Mouse (Mus musculus) effector memory CD4-positive, alpha-beta T cell, adult 5 months (primary cell): Measurements from ENCODE around the gene Qpctl. TPM values are rescaled to one million over a fixed set of nuclear protein-coding genes. Genes with fewer than 3 reads are reported as not detected.

ENCODE experiments used
- polyA plus RNA-seq: library from polyadenylated mRNA; unstranded; fragments of 100-300 nt; shearing (Covaris generic); gene quantifications from one replicate; pipeline ENCODE4 v1.2.1, GENCODE M21; 2017

Gene Qpctl
- polyA plus RNA-seq = 12.8 TPM

DNA sequence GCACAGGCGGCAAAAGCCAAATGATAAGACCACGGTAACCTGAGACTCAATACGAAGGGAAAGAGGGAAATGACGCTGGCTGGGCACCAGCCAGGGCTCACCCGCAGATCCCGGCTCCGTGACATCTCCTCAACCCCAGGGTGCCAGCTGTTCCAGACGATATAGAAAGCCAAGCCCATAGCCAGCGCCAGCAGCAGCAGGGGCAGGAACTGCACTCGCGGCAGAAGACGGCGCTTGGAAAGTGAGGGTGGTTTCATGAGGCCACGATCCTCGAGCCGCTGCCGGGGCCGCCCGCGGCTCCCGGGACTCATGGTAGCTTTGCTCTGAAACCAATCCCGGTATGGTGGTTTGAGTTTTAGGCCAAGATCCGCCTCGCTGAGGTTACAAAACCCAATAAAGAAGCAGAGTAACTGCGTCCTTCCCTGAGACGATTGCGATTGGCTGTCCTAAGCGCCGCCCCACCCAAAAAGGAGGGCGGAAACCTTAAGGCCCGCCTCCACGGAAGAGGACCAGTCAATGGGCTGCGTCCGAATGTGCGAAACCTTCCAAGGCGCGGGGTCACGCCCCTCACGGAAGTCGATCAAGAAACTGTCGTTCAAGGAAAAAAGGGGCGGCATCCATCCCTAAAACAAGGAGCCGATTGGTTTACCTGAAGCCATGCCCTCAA is at the start of gene Qpctl:
TSS of gene Qpctl (minus strand) at position 417 of the 667 bp plus-strand sequence.

GRCm38 (mm10) chr7:19175708-19176515 is 26.8 kb upstream of the Qpctl start, which contains the start of gene Eml2:
TSS of gene Eml2 (plus strand) at chr7:19176421.

DNA sequence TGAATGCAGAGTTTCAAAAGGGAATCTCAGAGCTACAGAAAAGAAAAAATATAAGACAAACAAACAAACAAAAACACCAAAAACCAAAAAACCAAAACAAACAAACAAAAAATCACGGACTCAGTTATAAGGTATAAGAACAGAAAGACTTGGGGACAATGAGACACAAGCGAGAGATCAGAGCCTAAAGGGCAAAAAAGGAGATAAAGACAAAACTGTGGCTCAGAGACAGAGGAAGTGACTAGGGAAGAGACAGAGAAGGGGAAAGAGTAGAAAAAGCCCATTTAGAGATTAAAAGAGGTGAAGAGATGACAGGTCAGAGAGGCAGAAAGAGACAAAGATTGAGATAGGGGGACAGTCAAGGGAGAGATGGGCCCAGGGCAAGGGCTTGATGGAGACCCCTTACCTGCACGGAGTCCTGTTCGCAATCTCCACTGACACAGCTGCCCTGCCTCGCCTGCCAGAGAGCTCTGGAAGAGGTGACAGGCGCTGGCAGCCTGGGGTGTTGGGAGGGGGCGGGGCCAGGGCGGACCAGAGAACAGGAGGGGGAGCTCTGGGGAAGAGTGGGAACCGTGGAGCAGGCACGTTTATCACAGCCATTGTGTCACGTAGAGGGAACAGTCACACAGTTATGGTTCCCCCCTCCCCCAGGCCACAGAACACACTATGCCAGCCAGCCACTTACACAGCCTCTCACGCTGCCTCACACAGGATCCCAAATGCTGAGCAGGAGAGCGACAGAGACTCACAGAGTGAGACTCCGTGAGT is 16.7 kb upstream of the Qpctl start, which contains the start of gene Gipr:
TSS of gene Gipr (minus strand) at position 472 of the 768 bp plus-strand sequence.

GRCm38 (mm10) chr7:19149626-19150025 is 535 bp upstream of the Qpctl start, which contains the start of gene Snrpd2:
TSS of gene Snrpd2 (plus strand) at chr7:19149722.

DNA sequence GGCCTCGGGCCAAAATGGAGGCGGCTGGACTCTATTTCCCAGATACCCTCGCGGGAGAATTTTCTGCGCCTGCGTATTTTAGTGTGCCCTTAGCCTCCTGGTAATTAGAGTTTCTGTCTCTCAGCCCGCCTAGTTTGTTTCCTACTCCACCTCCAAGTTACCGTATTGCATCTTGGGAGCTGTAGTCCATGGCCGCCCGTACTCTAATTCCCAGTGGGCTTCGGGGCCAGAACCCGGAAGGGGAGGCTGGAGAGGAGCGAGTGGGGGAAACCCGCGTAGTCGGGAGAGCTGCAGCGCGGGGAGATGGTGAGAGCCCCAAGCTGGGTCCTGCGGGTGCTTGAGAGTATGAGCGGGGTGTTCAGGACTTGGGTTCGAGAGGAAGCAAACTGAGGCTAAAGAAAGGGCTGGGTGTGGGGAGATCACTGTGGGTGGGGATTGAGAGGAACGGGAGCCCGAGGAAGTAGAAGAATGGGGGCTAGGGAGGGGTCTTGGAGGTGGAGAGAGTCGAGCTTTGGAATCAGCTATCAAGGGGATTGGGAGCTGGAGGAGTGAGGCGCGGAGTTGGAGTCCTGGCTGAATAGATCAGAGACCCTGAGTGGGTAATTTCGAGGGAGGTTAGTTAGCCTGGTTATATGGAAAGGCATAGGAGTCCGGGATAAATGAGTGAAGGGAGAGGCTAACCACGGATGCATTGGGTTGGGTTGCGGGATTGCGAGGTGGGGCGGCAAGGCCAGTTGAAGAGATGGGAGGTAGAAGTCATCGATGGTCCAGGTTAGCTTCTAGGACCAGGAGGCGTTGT is 29.3 kb downstream of the Qpctl start, which contains the start of gene Fbxo46:
TSS of gene Fbxo46 (plus strand) at position 229 of the 799 bp plus-strand sequence.

GRCm38 (mm10) chr7:19118028-19118771 is 30.9 kb downstream of the Qpctl start, which contains the start of gene Gm4969:
TSS of gene Gm4969 (minus strand) at chr7:19118368.

GRCm38 (mm10) chr7:19094471-19094825 is 54.6 kb downstream of the Qpctl start, which contains the start of gene Six5:
TSS of gene Six5 (plus strand) at chr7:19094594.

Other genes with a start within 250 kb of the Qpctl start
- gene Ccdc61, start 238.9 kb downstream of the Qpctl start, polyA plus RNA-seq = 17.8 TPM
- not detected for gene Nova2, start 223.4 kb downstream of the Qpctl start, polyA plus RNA-seq
- not detected for gene Nanos2, start 161.9 kb downstream of the Qpctl start, polyA plus RNA-seq
- 5.4 TPM for gene Mypop, start 158.0 kb downstream of the Qpctl start, polyA plus RNA-seq
- 32.4 TPM for gene Irf2bp1, start 145.2 kb downstream of the Qpctl start, polyA plus RNA-seq
- not detected for gene Foxa3, start 125.8 kb downstream of the Qpctl start, polyA plus RNA-seq
- 19.8 TPM for gene Sympk, start 124.9 kb downstream of the Qpctl start, polyA plus RNA-seq
- not detected for gene Rsph6a, start 94.6 kb downstream of the Qpctl start, polyA plus RNA-seq
- gene Dmwd, start 73.1 kb downstream of the Qpctl start, polyA plus RNA-seq = 0.61 TPM
- 0.69 TPM for gene Dmpk, start 65.4 kb downstream of the Qpctl start, polyA plus RNA-seq
- gene Six5, start 54.7 kb downstream of the Qpctl start, polyA plus RNA-seq = 0.20 TPM
- gene Gm4969, start 30.9 kb downstream of the Qpctl start, polyA plus RNA-seq = not detected
- 11.3 TPM for gene Fbxo46, start 29.4 kb downstream of the Qpctl start, polyA plus RNA-seq
- gene Snrpd2, start 431 bp upstream of the Qpctl start, polyA plus RNA-seq = 30.8 TPM
- gene Gipr, start 16.8 kb upstream of the Qpctl start, polyA plus RNA-seq = not detected
- 16.7 TPM for gene Eml2, start 27.1 kb upstream of the Qpctl start, polyA plus RNA-seq
- 0.12 TPM for gene Gpr4, start 63.2 kb upstream of the Qpctl start, polyA plus RNA-seq
- 95.5 TPM for gene Opa3, start 79.0 kb upstream of the Qpctl start, polyA plus RNA-seq
- 224 TPM for gene Vasp, start 122.5 kb upstream of the Qpctl start, polyA plus RNA-seq
- gene Ppm1n, start 130.8 kb upstream of the Qpctl start, polyA plus RNA-seq = 0.97 TPM
- 0.14 TPM for gene Rtn2, start 133.3 kb upstream of the Qpctl start, polyA plus RNA-seq
- gene Fosb, start 160.8 kb upstream of the Qpctl start, polyA plus RNA-seq = 65.7 TPM
- 68.8 TPM for gene Ercc1, start 195.5 kb upstream of the Qpctl start, polyA plus RNA-seq
- gene Cd3eap, start 210.2 kb upstream of the Qpctl start, polyA plus RNA-seq = 5.2 TPM
- 1.9 TPM for gene Ppp1r13l, start 210.5 kb upstream of the Qpctl start, polyA plus RNA-seq
- 7.5 TPM for gene Ercc2, start 232.7 kb upstream of the Qpctl start, polyA plus RNA-seq